Mouse (Mus musculus) midbrain, embryonic 15.5 days (tissue): Measurements from ENCODE around the gene H2-M10.2. TPM values are rescaled to one million over a fixed set of nuclear protein-coding genes. Genes with fewer than 3 reads are reported as not detected.
"Not testable (repeated sequence)": the region's sequence is repeated elsewhere in the genome, so short reads cannot be mapped to it uniquely, and the experiment has no call there.

Experiments
- ATAC-seq: fragments of 200-750 bp; cut with Nextera tagmentation; replicated peaks from 2 replicates; pipeline ENCODE4 v1.8.0; 2017; ENCODE audit warnings: moderate TSS enrichment
- H3K27ac ChIP-seq: fragments of 300-500 bp; sonication (generic); 2 replicates; pipeline ENCODE4 v1.5.1; 2015; ENCODE audit warnings: mild to moderate bottlenecking, inconsistent platforms
- H3K27me3 ChIP-seq: fragments of 300-500 bp; sonication (generic); replicated peaks from 2 replicates; pipeline ENCODE4 v1.6.1; 2015; ENCODE audit warnings: inconsistent platforms
- H3K36me3 ChIP-seq: fragments of 300-500 bp; sonication (generic); replicated peaks from 2 replicates; pipeline ENCODE4 v1.6.1; 2015; ENCODE audit warnings: inconsistent platforms
- H3K4me1 ChIP-seq: fragments of 300-500 bp; sonication (generic); 2 replicates; pipeline ENCODE4 v1.6.1; 2015; ENCODE audit warnings: inconsistent platforms
- H3K4me2 ChIP-seq: fragments of 300-500 bp; sonication (generic); 2 replicates; pipeline ENCODE4 v1.6.1; 2015; ENCODE audit warnings: inconsistent platforms, mild to moderate bottlenecking, moderate library complexity
- H3K4me3 ChIP-seq: fragments of 300-500 bp; sonication (generic); 2 replicates; pipeline ENCODE4 v1.5.1; 2015; ENCODE audit warnings: mild to moderate bottlenecking, inconsistent platforms
- H3K9ac ChIP-seq: fragments of 300-500 bp; sonication (generic); 2 replicates; pipeline ENCODE4 v1.6.1; 2015; ENCODE audit warnings: mild to moderate bottlenecking, inconsistent platforms
- H3K9me3 ChIP-seq: fragments of 300-500 bp; sonication (generic); 2 replicates; pipeline ENCODE4 v1.6.1; 2016; ENCODE audit warnings: inconsistent platforms
- WGBS: fragments of 180-500 bp; shearing (Covaris S2); methylation state at CpG from one replicate; pipeline ENCODE4 v1.1.7; 2015; ENCODE audit warnings: mixed read lengths; 5-methylcytosine and 5-hydroxymethylcytosine counted together
- polyA plus RNA-seq: library from polyadenylated mRNA; unstranded; fragments of >200 nt; fragmentation: Nextera tagmentation; extraction: Ambion mirVana; gene quantifications from 2 replicates; pipeline ENCODE4 v1.2.1, GENCODE M21; 2015

H2-M10.2 gene
- polyA plus RNA-seq, 1 experiment from 2014 or later: 0.35 TPM

GRCm38 (mm10) chr17:36244031-36244430 is 42.3 kb downstream of the H2-M10.2 start:
- Histone ChIP-seq H3K9me3 (no peaks in the 10 kb centered on the region), H3K36me3 (no peaks in the 10 kb centered on the region), H3K27me3 (peaks cover 7% of the 10 kb centered on the region; the same call in 1 of the 2 replicates), H3K4me2 (no peak overlapping the region), H3K4me1 (no peaks in the 10 kb centered on the region), H3K4me3 (no peak overlapping the region), H3K9ac (no peak overlapping the region), H3K27ac (no peak overlapping the region)
- 14% methylated on average over 5 of the region's 5 CpGs for WGBS
- no peak for ATAC-seq

GRCm38 (mm10) chr17:36240637-36241213 is 45.6 kb downstream of the H2-M10.2 start:
- H3K27ac ChIP-seq: no peak overlapping the region
- no peaks in the 10 kb centered on the region for H3K36me3 ChIP-seq
- WGBS: 13% methylated on average over 5 of the region's 5 CpGs
- no peak overlapping the region for H3K9ac ChIP-seq
- H3K4me2 ChIP-seq: no peak overlapping the region
- peaks cover 5% of the 10 kb centered on the region for H3K4me1 ChIP-seq
- H3K27me3 ChIP-seq: peaks cover 19% of the 10 kb centered on the region
- no peak for ATAC-seq
- no peak overlapping the region for H3K4me3 ChIP-seq
- no peaks in the 10 kb centered on the region for H3K9me3 ChIP-seq

- Histone ChIP-seq H3K4me3 (peak overlapping the region; percentile 26), H3K9me3 (no peaks in the 10 kb centered on the region), H3K36me3 (no peaks in the 10 kb centered on the region), H3K4me2 (peak overlapping the region; percentile 54), H3K9ac (peak overlapping the region; percentile 11; the same call in 1 of the 2 replicates), H3K27ac (no peak overlapping the region), H3K4me1 (peaks cover 5% of the 10 kb centered on the region), H3K27me3 (peaks cover 19% of the 10 kb centered on the region)
- 4% methylated on average over 27 of the region's 27 CpGs for WGBS
- no peak; the same call in 1 of the 2 replicates for ATAC-seq
Observed at GRCm38 (mm10) chr17:36237321-36237921, 48.9 kb downstream of the H2-M10.2 start.

GRCm38 (mm10) chr17:36235300-36235699 is 51.0 kb downstream of the H2-M10.2 start:
- WGBS: 34% methylated on average over 9 of the region's 9 CpGs
- peaks cover 24% of the 10 kb centered on the region for H3K27me3 ChIP-seq
- H3K4me1 ChIP-seq, H3K36me3 ChIP-seq, H3K4me2 ChIP-seq, H3K9ac ChIP-seq, H3K9me3 ChIP-seq, ATAC-seq, H3K27ac ChIP-seq, H3K4me3 ChIP-seq: not testable (repeated sequence)

Other genes with a start within 250 kb of the H2-M10.2 start
- 6.0 and 7.2 TPM in 2 replicates for gene H2-T22, start 243.7 kb downstream of the H2-M10.2 start, polyA plus RNA-seq
- not detected in 2 replicates for gene Gm6034, start 243.5 kb downstream of the H2-M10.2 start, polyA plus RNA-seq
- gene Gm11127, start 228.1 kb downstream of the H2-M10.2 start, polyA plus RNA-seq: not detected in 2 replicates
- gene Gm19684, start 164.8 kb downstream of the H2-M10.2 start, polyA plus RNA-seq: not detected in 2 replicates
- gene Gm7030, start 157.1 kb downstream of the H2-M10.2 start, polyA plus RNA-seq: not detected in 2 replicates
- not detected in 2 replicates for gene Gm8909, start 118.0 kb downstream of the H2-M10.2 start, polyA plus RNA-seq
- gene H2-T3, start 96.2 kb downstream of the H2-M10.2 start, polyA plus RNA-seq: 0.14 TPM in 1 of 2 replicates, not detected in the other
- gene Rpp21, start 28.4 kb downstream of the H2-M10.2 start, polyA plus RNA-seq: 124 and 138 TPM in 2 replicates
- 29.0 and 31.2 TPM in 2 replicates for gene Trim39, start 14.2 kb downstream of the H2-M10.2 start, polyA plus RNA-seq
- gene H2-M10.1, start 39.7 kb upstream of the H2-M10.2 start, polyA plus RNA-seq: not detected in 2 replicates
- not detected in 2 replicates for gene H2-M10.3, start 81.9 kb upstream of the H2-M10.2 start, polyA plus RNA-seq
- gene H2-M10.4, start 175.8 kb upstream of the H2-M10.2 start, polyA plus RNA-seq: not detected in 2 replicates